Mouse (Mus musculus): Measurements from ENCODE around the gene Osbpl7. TPM values are rescaled to one million over a fixed set of nuclear protein-coding genes. Genes with fewer than 3 reads are reported as not detected.

Osbpl7 gene
- polyA plus RNA-seq, 1 experiment from 2014 or later = 5.0 TPM

- DNase-seq (ENCODE audit: low spot score) (no peak), ATAC-seq (ENCODE audit: low read depth) (no peak)
- Histone ChIP-seq H3K4me3 (ENCODE audit: low read depth, low read length) (no peak overlapping the region), H3K4me1 (ENCODE audit: control insufficient read depth, insufficient read depth, low read length) (no peaks in the 10 kb centered on the region), H3K27me3 (replicated peaks; ENCODE audit: control insufficient read depth, insufficient read depth, low read length) (no peaks in the 10 kb centered on the region), H3K36me3 (ENCODE audit: control insufficient read depth, insufficient read depth, low read length) (peaks cover 10% of the 10 kb centered on the region; the same call in 1 of the 2 replicates), H3K9me3 (ENCODE audit: control insufficient read depth, low read length) (no peaks in the 10 kb centered on the region), H3K4me2 (ENCODE audit: low read depth, low read length) (no peak overlapping the region), H3K27ac (replicated peaks; ENCODE audit: low read depth, low read length) (no peak overlapping the region), H3K9ac (ENCODE audit: low read depth, low read length) (no peak overlapping the region)
- 92% methylated on average over 4 of the region's 4 CpGs for WGBS
Measured at GRCm38 (mm10) chr11:97032499-97032898, 17.9 kb upstream of the Osbpl7 start.

- DNase-seq (ENCODE audit: low spot score) = no peak
Measured at GRCm38 (mm10) chr11:97033781-97034180, 16.6 kb upstream of the Osbpl7 start.

GRCm38 (mm10) chr11:97036141-97036540 is 14.3 kb upstream of the Osbpl7 start:
- H3K27ac ChIP-seq (replicated peaks; ENCODE audit: low read depth, low read length) = no peak overlapping the region
- no peak overlapping the region for H3K4me2 ChIP-seq (ENCODE audit: low read depth, low read length)
- DNase-seq (ENCODE audit: low spot score) (no peak), ATAC-seq (ENCODE audit: low read depth) (no peak)
- H3K9ac ChIP-seq (ENCODE audit: low read depth, low read length) = no peak overlapping the region
- H3K36me3 ChIP-seq (ENCODE audit: control insufficient read depth, insufficient read depth, low read length) = peaks cover 10% of the 10 kb centered on the region; the same call in 1 of the 2 replicates
- H3K4me1 ChIP-seq (ENCODE audit: control insufficient read depth, insufficient read depth, low read length) = no peaks in the 10 kb centered on the region
- H3K27me3 ChIP-seq (replicated peaks; ENCODE audit: control insufficient read depth, insufficient read depth, low read length) = no peaks in the 10 kb centered on the region
- H3K9me3 ChIP-seq (ENCODE audit: control insufficient read depth, low read length) = no peaks in the 10 kb centered on the region
- WGBS = 70% methylated on average over 5 of the region's 5 CpGs
- H3K4me3 ChIP-seq (ENCODE audit: low read depth, low read length) = no peak overlapping the region

More at GRCm38 (mm10) chr11:97033781-97034180, 16.6 kb upstream of the Osbpl7 start:
- no peak overlapping the region for H3K4me3 ChIP-seq (ENCODE audit: low read depth, low read length)
- no peak overlapping the region for H3K9ac ChIP-seq (ENCODE audit: low read depth, low read length)
- H3K4me2 ChIP-seq (ENCODE audit: low read depth, low read length) = no peak overlapping the region
- no peaks in the 10 kb centered on the region for H3K27me3 ChIP-seq (replicated peaks; ENCODE audit: control insufficient read depth, insufficient read depth, low read length)
- 94% methylated on average over 4 of the region's 4 CpGs for WGBS
- no peak for ATAC-seq (ENCODE audit: low read depth)
- H3K4me1 ChIP-seq (ENCODE audit: control insufficient read depth, insufficient read depth, low read length) = no peaks in the 10 kb centered on the region
- H3K27ac ChIP-seq (replicated peaks; ENCODE audit: low read depth, low read length) = no peak overlapping the region
- H3K36me3 ChIP-seq (ENCODE audit: control insufficient read depth, insufficient read depth, low read length) = peaks cover 10% of the 10 kb centered on the region; the same call in 1 of the 2 replicates
- no peaks in the 10 kb centered on the region for H3K9me3 ChIP-seq (ENCODE audit: control insufficient read depth, low read length)

- Histone ChIP-seq H3K27me3 (replicated peaks; ENCODE audit: control insufficient read depth, insufficient read depth, low read length) (no peaks in the 10 kb centered on the region), H3K9ac (ENCODE audit: low read depth, low read length) (no peak overlapping the region), H3K4me1 (ENCODE audit: control insufficient read depth, insufficient read depth, low read length) (peaks cover 7% of the 10 kb centered on the region), H3K27ac (replicated peaks; ENCODE audit: low read depth, low read length) (no peak overlapping the region), H3K9me3 (ENCODE audit: control insufficient read depth, low read length) (no peaks in the 10 kb centered on the region), H3K36me3 (ENCODE audit: control insufficient read depth, insufficient read depth, low read length) (no peaks in the 10 kb centered on the region), H3K4me2 (ENCODE audit: low read depth, low read length) (no peak overlapping the region), H3K4me3 (ENCODE audit: low read depth, low read length) (no peak overlapping the region)
- no peak for DNase-seq (ENCODE audit: low spot score)
- ATAC-seq (ENCODE audit: low read depth) = no peak
- WGBS = 64% methylated on average over 7 of the region's 7 CpGs
Measured at GRCm38 (mm10) chr11:97038881-97039280, 11.5 kb upstream of the Osbpl7 start.

GRCm38 (mm10) chr11:97040301-97041021 is 10.0 kb upstream of the Osbpl7 start:
- Histone ChIP-seq H3K27ac (replicated peaks; ENCODE audit: low read depth, low read length) (no peak overlapping the region), H3K9me3 (ENCODE audit: control insufficient read depth, low read length) (no peaks in the 10 kb centered on the region), H3K4me3 (ENCODE audit: low read depth, low read length) (peak overlapping the region; percentile 68), H3K9ac (ENCODE audit: low read depth, low read length) (peak overlapping the region; percentile 80), H3K27me3 (replicated peaks; ENCODE audit: control insufficient read depth, insufficient read depth, low read length) (no peaks in the 10 kb centered on the region), H3K4me1 (ENCODE audit: control insufficient read depth, insufficient read depth, low read length) (peaks cover 7% of the 10 kb centered on the region), H3K36me3 (ENCODE audit: control insufficient read depth, insufficient read depth, low read length) (peaks cover 14% of the 10 kb centered on the region), H3K4me2 (ENCODE audit: low read depth, low read length) (peak overlapping the region; percentile 81)
- ATAC-seq (ENCODE audit: low read depth) (no peak), DNase-seq (ENCODE audit: low spot score) (no peak)
- 46% methylated on average over 12 of the region's 12 CpGs for WGBS

GRCm38 (mm10) chr11:97041022-97041899 is 9.2 kb upstream of the Osbpl7 start, which contains the start of the genes Lrrc46 and Mrpl10:
Gene Lrrc46 (minus strand): TSS chr11:97041407.
Gene Mrpl10 (plus strand): TSS chr11:97041560.
- Histone ChIP-seq H3K4me3 (ENCODE audit: low read depth, low read length) (peak within 1 kb of the TSS; percentile 68), H3K27me3 (replicated peaks; ENCODE audit: control insufficient read depth, insufficient read depth, low read length) (no peaks in the 10 kb centered on the region), H3K27ac (replicated peaks; ENCODE audit: low read depth, low read length) (peak within 1 kb of the TSS; percentile 25; the same call in 1 of the 2 replicates), H3K9me3 (ENCODE audit: control insufficient read depth, low read length) (no peaks in the 10 kb centered on the region), H3K4me1 (ENCODE audit: control insufficient read depth, insufficient read depth, low read length) (peaks cover 7% of the 10 kb centered on the region), H3K9ac (ENCODE audit: low read depth, low read length) (peak within 1 kb of the TSS; percentile 80), H3K36me3 (ENCODE audit: control insufficient read depth, insufficient read depth, low read length) (peaks cover 18% of the 10 kb centered on the region), H3K4me2 (ENCODE audit: low read depth, low read length) (peak within 1 kb of the TSS; percentile 81)
- peak; percentile 91 for ATAC-seq (ENCODE audit: low read depth)
- 1% methylated on average over 36 of the region's 48 CpGs for WGBS
- peak; percentile 96 for DNase-seq (ENCODE audit: low spot score)

- no peak overlapping the region for H3K4me3 ChIP-seq (ENCODE audit: low read depth, low read length)
- H3K27ac ChIP-seq (replicated peaks; ENCODE audit: low read depth, low read length) = no peak overlapping the region
- no peaks in the 10 kb centered on the region for H3K9me3 ChIP-seq (ENCODE audit: control insufficient read depth, low read length)
- WGBS = 90% methylated on average over 8 of the region's 8 CpGs
- H3K36me3 ChIP-seq (ENCODE audit: control insufficient read depth, insufficient read depth, low read length) = peaks cover 42% of the 10 kb centered on the region
- no peak overlapping the region for H3K4me2 ChIP-seq (ENCODE audit: low read depth, low read length)
- ATAC-seq (ENCODE audit: low read depth) (no peak), DNase-seq (ENCODE audit: low spot score) (no peak)
- no peak overlapping the region for H3K9ac ChIP-seq (ENCODE audit: low read depth, low read length)
- H3K4me1 ChIP-seq (ENCODE audit: control insufficient read depth, insufficient read depth, low read length) = peaks cover 7% of the 10 kb centered on the region
- H3K27me3 ChIP-seq (replicated peaks; ENCODE audit: control insufficient read depth, insufficient read depth, low read length) = no peaks in the 10 kb centered on the region
Measured at GRCm38 (mm10) chr11:97044902-97045301, 5.5 kb upstream of the Osbpl7 start.

- Histone ChIP-seq H3K4me1 (ENCODE audit: control insufficient read depth, insufficient read depth, low read length) (peaks cover 12% of the 10 kb centered on the region), H3K36me3 (ENCODE audit: control insufficient read depth, insufficient read depth, low read length) (peaks cover 42% of the 10 kb centered on the region), H3K9me3 (ENCODE audit: control insufficient read depth, low read length) (no peaks in the 10 kb centered on the region), H3K4me2 (ENCODE audit: low read depth, low read length) (no peak overlapping the region), H3K9ac (ENCODE audit: low read depth, low read length) (no peak overlapping the region), H3K4me3 (ENCODE audit: low read depth, low read length) (no peak overlapping the region), H3K27ac (replicated peaks; ENCODE audit: low read depth, low read length) (no peak overlapping the region), H3K27me3 (replicated peaks; ENCODE audit: control insufficient read depth, insufficient read depth, low read length) (no peaks in the 10 kb centered on the region)
- ATAC-seq (ENCODE audit: low read depth) (no peak), DNase-seq (ENCODE audit: low spot score) (no peak)
- WGBS = 82% methylated on average over 7 of the region's 7 CpGs
Measured at GRCm38 (mm10) chr11:97045861-97046260, 4.6 kb upstream of the Osbpl7 start.

Measured in embryonic facial prominence, embryonic 14.5 days (tissue).